Mouse (Mus musculus) ZHBTc4 (cell line): Measurements from ENCODE around the gene A930004D18Rik.

Experiments used
- DNase-seq: peaks from one replicate; pipeline ENCODE4 v3.0.0-alpha.2; 2011; ENCODE audit warnings: low read depth, low spot score

The A930004D18Rik gene

DNA sequence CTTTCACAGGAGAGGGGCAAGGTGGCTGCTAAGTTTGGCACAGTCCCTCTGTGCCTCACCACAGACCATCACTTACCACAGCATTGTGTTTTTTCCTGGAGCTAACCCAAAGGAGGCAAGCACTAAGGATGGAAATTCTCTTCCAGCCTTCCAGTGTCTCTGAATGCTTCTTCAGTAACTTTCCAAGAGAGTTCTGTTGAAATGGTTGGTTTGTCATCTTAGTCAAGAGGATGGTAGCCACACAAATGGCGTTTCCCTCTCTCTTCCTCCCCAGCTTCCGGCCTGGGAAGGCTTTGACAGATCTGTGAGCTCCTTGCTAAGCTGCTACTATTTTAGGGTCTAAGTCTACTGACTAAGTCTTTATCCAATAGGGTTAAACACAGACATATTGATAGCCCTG is at the start of gene A930004D18Rik:
A930004D18Rik (minus strand) TSS at position 247 of the 400 bp plus-strand sequence.
- DNase-seq: no peak

DNA sequence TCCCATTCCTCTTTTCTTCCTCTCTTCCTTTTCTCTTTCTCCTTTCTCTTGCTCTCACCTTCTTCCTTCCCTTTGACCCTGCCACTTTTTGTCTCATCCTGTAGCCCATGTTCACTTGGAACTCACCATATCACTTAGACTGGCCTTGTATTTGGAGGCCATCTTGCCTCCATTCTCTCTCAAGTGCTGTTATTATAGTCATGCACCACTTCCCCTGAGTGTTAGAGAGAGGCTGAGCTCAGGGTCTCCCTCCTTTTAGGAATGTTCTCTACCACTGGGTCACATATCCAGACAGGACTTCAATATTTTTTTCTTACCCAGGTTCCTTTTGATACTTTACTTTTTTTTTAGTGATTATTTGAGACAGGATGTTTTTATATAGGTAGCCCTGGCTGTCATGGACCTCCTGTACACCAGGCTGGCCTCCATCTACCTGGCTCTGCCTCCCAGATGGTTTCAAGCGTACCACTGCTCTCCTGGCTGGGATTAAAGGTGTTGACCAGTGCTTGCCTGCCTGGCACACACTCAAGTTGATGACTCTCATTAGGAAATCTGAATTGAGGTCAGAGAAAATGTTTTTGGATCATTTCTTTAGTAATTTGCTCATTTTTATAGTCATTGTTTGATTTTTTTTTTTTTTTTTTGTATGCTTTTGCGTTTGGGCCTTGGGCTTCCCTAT is 42.8 kb upstream of the A930004D18Rik start:
- DNase-seq: no peak

DNA sequence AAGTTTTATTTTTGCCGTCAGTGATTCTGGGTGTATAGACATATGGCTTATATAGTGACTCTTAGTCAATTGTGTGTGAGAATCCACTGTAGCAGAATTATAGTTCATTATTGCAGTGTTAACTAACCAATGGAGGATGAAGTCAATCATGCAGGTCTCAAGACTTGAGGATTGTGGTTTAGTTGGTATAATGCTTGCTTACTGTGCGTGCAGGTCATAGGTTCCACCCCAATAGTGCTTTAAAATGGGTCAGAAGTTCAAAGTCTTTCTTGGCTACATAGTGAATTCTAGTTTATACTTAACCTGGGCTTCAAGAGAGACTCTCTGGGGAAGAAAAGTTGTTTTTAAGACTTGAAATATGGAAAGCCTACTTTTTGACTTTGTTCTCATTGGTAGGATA is 34.4 kb upstream of the A930004D18Rik start:
- DNase-seq: no peak

DNA sequence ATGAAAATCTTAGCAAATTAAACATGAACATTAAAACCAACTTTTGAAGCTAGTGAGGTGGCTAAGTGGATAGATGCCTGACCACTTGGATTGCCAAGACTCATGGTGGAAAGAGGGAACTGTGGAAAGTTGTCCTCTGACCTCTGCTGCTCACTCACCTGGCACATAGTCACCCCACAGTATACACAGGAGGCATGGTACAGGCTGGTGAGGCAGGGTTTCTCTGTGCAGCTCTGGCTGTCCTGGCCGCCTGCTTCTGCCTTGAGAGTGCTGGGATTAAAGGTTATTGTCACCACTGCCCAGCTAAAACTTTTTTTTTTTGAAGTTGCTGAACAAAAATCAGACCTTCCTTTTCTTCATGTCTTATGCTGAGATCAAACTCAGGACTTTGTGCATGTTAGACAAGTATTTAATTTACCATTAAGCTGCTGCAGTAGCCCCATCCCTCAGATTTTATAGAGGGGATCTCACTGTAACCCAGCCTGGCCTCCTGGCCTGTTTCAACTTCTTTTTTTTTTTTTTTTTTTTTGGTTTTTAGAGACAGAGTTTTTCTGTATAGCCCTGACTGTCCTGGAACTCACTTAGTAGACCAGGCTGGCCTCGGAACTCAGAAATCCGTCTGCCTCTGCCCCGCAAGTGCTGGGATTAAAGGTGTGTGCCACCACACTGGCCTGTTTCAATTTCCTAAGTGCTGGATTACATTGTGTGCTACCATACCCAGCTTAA is 30.7 kb upstream of the A930004D18Rik start:
- DNase-seq: no peak

DNA sequence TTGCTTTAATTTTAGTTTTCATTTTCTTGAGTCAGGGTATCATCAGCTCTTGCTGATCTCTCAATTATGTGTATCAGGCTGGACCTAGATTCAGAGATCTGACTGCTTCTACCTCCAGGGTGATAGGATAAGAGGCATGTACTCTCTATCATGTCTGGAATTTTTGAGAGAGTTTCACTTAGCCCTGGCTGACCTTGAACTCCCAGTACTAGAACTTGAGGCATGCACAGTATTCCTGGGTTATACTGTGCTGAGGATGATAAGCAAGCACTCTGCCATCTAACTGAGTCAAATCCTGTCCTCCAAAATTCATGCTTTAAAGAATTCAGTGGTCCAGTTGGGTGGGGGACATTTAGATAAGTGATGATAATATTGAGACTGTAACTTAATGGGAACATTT is 28.9 kb upstream of the A930004D18Rik start:
- no peak for DNase-seq

DNA sequence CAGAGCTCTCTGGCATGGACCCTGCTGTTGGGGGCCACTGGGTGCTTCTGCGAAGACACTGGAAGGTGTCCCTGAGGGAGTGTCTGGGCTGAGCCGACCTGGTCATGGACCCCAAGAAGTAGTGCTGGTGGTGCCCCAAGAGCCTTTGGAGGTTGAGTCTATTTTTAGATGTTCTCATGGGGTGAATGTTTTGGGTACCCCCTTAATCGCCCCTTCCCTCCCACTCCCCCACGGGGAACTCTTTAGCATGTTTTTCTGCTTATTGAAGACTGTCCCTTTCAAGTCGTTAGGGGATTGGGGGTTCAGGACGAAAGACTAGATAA is 28.1 kb upstream of the A930004D18Rik start:
- DNase-seq: no peak

DNA sequence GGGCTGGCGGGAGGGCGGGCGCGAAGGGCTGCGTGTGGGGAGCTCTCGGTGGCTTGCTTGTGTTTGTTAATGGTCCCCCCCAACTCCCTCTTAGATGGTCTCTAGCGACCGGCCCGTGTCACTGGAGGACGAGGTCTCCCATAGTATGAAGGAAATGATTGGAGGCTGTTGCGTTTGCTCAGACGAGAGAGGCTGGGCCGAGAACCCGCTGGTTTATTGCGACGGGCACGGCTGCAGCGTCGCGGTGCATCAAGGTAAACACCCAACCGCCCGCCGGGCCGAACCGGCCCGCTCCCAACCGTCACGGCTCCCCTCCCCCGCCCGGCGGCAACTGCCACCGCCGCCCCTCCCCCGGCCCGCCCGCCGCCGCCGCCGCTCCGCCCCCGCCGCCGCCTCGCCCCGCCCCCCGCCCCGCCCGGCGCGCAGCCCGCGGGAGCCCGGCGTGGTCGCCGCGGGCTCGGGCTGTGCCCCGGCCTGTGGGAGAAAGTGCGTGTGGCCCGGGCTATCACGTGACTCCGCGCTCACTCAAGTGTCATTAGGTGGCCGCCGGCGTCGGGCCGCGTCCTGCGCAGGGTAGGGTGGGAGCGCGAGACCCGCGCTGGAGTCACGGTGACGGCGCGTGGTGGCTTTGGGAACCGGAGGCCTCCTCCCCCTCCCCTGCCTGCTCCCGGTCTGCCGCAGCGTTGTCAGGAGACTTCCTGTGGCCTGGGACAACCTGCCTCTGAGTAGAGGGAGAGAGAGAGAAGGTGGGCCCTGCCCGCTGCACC is 27.6 kb upstream of the A930004D18Rik start:
- peak; percentile 94 for DNase-seq

DNA sequence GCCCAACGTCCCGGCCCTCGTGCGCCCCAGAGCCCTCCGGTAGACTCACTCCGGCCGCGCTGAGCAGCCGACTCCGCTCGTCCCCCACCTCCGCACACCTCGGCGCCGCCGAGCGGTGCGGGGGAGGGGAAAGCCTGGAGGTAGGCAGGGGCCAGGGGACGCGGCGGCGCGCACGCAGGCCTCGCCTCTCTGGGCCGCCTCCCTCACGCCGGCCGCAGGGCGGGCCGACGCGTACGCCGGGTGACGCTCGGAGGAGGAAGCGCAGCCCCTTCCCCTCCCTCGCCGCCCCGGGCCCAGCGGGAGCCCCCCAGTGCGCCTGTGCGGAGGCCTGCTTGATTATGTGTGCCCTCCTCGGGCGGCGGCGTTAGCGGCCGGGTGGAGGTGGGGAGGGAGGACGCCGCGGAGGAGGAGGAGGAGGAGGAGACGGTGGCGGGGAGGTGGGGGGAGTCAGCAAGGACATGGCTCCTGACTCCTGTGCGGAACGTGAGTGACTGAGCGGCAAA is 26.9 kb upstream of the A930004D18Rik start:
- peak; percentile 99 for DNase-seq

DNA sequence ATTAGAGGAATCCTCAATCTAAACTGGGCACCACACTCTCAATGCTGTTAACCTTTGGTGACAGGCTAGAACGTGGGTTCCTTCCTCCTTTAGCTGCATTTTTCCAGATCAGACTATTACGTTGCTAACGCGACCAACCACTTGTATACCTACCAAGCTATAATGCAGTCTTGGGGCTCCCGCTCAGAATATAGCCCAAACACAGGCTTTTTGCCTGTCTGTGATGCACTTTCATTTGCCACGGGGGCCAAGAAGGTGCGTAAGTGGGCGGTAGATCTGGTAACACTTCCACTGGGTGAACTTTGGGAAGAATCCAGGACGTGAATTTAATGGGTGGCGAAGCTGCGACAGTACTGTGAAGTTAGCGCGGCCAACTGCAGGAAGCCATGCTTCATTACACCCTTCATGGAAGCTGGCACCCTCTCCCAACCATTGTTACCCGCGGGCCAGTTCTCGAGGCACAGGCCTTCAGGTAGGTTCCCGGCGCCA is 26.3 kb upstream of the A930004D18Rik start:
- DNase-seq: peak; percentile 82

DNA sequence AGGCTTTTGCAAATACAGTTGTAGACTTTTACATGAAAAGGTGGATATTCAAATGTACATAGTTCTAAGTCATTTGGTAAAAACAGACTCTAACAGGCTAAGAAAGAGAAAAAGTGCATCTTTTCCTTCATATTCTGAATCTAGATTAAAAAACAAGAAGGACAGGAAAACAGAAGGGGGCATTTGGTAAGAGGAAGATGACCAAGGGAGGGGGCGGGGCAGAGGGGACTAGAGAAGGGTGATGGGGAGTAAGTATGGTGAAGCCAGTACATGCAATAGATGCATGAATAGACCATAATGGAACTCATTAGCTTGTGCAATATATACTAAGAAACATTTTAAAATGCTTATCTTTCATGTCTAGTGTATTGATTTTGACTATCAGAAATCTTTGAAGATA is 22.9 kb upstream of the A930004D18Rik start:
- DNase-seq: no peak

DNA sequence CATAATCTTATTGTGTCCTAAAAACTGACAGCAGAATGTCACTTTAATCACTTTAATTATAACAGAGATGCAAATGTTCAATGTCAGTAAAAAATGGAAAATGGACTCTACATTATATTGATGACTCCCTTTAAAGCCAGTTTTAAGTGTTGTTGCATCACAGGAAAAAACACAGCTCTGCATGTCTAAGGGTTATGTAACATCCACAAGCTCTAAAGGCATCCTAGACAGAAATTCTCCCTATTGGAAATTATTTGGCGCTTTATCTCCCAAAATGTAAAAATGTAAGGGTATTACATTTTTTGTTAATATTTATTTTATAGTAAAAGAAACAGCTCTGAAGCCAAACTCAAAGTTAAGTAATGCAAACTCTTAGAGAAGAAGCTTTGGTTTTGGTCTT is 22.4 kb upstream of the A930004D18Rik start:
- no peak for DNase-seq

DNA sequence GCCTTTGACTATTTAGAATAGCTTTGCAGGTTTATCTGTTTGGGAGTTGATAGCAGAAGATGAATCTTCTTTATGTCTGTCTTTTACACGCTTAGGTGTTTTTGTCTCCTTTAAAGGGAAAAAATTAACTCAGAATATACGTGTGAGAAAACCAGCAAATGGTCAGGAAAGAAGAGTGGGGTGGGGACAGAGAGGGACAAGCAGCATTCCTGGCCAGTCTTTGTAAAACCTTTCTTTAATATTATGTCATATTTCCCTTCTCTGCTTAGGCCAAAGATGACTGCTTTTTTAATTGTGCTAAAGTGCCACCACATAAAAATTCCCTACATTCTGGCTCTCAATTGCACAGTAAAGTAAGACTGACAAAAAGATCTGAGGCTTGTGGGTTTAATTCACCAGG is 21.5 kb upstream of the A930004D18Rik start:
- DNase-seq: no peak

DNA sequence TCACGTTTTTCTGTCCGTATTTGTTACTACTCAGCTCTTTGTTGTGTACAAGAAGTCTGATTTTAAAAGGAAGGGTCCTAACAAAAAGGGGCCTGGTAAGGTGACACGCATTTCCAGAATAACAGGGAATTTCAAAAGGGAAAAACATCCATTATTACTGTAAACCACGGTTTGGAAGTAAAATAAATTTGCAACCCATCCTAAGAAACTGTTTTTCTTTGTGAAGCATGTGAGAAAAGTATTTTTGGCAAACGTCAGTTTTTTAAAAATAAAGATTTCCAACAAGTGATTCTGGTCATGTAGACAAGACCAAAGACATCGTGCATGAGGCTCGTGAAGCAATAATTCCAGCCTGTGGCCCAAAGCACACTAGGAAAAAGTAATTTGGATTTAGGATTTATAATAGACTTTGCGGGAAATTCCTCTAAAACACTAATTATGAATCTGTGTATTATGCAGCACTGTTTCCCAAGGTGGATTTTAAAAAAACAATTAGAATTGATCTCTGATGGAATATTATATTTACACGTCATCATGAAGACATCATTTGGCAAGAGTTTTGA is 20.7 kb upstream of the A930004D18Rik start:
- no peak for DNase-seq

DNA sequence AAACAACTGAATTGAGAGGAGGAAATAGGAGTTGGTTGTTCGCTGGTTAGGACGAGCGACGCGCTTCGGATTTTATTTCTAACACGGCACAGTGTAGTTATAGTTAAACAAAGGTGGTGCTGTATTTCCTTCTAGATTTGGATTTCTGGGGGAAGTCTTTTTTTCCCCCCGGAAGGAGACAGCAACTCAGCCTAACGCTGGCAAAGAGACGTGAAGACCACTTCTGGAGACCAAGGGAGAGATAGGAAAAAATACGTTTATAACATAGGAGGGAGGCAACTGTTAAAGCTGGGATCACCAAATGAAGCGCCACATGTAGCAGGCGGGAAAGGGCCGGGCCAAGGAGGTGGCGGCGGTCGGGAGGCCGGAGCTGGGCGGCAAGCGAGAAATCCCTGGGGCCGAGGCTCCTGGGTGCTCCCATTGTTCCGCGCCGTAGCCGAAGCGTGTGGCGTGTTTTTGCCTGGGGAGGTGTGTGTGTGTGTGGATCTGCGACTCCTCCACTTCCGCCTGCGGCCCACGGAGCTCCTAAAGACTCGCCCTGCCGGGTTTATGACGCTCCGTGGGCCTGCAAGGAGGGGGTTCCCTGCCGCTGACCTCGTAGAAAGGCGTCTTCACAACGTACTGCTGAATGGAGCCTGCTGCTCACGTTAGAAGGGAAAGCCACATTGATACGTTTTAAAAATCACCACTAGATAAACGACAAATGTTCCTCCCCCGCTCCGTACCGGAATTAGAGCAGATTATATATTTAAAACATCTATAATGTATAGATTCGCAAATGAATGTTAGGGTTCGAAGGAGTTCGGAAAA is 20.0 kb upstream of the A930004D18Rik start:
- peak; percentile 70 for DNase-seq

DNA sequence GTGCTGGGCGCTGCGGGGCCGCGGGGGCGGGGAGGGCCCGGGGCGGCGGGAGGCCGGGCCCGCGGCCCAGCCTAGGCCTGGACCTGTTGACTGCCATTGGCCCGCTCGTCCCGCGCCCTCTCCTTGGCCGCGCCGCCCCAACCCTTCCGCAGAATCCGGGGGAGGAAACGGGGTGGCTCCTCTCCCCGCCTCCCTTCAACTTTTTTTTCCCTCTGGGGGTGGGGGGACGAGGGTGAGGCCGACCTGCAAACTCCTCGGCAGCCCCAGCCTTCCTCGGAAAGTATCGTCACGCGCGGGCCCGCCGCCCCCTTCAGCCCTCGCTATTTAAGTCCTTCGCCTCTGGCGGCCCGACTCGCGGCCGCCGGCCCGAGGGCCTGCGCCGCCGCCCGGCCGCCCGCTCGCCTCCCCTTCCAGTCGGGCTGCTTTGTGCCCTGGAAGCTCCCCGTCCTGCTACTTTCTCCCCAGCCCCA is 19.3 kb upstream of the A930004D18Rik start:
- peak; percentile 95 for DNase-seq

DNA sequence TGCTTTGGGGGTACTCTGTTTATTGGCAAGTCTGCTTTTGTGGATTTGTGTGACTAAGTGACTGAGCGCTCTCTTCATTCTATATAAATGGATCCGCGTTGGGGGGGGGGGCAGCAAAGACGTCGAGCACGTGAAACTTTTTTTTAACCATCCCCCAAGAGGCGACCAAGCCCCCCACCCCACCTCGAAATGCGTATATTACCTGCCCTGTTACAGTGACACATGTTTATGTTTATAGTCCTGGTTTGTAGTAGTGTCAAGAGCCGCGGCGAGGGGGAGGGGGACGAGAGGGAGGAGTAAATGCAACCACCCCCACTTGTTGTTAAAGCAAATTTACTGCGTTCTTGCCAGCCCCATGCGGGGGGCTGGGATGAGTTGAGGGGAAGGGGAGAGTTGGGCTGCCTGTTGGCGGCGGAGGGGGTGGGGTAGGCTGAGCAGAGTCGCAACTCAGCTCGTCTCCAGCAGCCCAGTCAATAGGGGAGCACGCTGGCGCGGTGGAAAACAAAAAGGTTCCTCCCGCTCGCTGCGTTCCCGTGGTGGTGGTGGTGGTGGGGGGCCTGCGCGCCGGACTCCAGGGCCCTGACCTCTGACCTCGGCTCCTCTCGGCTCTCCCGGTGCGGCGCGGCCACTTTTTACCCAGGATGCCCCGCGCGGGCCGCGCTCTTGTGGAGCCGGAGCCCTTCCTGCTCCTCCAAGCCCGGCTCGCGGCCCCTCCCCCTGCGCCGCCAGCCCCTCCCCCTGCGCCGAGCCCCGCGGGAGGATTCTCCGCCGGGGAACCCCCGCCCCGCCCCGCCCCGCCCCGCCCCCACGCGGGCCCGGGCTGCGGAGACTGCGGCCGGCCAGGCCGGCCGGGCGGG is 18.6 kb upstream of the A930004D18Rik start:
- peak; percentile 97 for DNase-seq

DNA sequence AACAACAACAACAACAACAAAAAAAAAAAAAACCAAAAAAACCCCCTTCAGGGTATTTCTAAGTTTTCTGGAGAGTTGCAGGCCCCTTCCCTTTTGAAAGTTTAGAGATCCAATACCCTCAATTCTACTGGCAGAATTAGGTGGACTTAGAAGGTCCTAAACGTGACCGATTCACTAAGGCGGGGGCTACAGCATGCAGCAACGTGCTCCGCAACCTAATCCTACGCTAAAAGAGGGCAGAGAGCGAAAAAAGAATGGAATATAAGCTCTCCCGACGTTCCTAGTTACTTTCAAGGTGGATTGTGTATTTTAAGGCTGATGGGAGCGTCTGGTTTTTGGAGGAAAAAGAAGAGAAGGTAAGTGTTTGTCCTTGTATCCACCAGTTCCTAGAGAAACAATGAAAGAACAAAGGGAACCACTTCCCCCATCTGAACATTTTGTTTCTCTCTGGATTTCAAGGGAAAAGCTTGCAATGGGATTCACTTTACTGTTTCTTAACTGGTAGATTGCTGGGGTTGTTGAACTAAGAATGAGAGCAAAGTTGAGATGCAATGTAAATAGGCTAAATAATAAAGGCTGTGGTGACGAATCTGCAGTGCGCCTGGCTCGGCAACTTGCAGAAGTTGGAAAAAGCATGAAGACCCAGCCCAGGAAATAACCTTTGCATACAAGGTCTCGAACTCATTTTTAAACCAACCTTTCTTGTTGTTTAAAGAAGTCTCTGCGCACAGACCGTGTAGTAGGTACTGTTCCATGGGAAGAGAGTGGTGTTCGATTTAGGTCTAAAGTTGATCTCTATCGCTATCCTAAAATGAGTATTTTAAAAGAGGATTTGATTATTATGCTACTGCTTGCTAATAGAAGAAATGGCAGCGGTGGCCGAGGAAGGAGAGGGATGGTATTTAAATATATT is 17.7 kb upstream of the A930004D18Rik start, which contains the start of gene Mllt10:
Mllt10 (plus strand) TSS at position 222 of the 913 bp plus-strand sequence.
- DNase-seq: no peak

DNA sequence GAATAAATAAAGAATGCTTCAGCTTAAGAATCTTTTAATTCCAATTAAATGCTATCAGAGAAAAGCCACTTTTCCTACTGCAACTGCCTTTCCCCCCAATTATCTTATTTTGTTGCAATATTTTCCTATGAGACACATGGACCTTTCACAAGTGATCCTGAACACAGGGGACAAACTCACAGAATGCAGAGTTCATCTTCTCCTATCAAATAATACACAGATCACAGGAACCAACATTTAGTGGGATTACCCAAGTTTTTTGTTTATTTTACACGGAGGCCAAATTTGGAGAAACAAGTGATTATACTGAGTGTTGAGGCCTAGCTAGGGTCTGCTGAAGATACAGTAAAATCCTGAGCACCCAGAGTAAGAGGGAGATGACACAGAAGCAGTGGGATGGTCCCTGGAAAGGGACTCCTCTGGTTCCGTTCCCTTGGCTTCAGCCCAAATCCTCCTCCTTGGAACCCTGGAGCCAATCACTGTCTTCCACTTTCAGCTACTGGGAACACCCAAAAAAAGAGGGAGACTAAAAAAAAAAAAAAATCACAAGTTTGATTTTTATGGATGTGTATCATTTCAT is 16.5 kb upstream of the A930004D18Rik start:
- no peak for DNase-seq
